Mouse (Mus musculus) cerebellum, postnatal 14 days (tissue): ENCODE data around the gene Ltb4r2.

Experiments used
- DNase-seq, 2 experiments: peaks; one replicate each; pipeline ENCODE4 v3.0.0; 2021; ENCODE audit warnings: mixed read lengths in 2 of 2

The Ltb4r2 gene

DNA sequence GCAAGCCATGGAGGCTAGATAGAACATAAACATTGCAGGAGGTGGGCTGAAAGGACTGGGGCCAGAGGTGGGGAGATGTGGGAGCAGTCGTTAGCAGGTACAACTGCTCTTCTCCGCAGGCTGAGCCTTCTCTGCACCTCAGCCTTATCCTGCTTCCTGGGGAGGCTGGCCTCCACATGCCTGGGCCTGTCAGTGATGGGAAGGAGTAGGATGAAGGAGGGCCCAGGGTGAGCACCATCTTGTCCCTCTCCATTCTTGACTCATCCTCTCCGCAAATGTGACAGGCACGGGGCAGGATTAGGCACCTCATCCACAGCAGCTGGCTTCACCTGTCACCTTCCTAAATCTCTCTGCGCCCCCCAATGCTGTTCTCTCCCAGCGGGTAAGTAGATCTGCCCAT, at the start of gene Ltb4r2:
Gene Ltb4r2, plus strand, starts transcription at position 266 of the 400 bp plus-strand sequence.
- no peak for DNase-seq

DNA sequence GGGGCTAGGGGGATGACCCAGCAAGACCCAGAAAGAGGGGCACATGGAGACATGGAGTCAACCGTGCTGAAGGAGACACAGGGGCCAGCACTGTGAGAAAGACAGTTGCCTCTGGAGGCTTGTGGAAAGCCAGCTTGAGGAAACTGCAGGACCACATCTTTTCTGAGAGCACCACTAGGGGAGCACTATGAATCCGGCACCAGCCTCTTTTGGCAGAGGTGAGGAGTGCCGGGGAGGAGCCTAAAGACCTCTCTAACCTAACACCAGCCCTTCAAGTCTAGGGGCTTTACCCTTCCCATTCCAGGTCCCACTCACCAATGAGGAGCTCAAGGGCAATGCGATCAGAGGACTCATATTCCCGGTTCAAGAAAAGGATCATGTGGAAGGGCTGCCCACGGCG, 49.4 kb upstream of the Ltb4r2 start:
- DNase-seq: no peak

DNA sequence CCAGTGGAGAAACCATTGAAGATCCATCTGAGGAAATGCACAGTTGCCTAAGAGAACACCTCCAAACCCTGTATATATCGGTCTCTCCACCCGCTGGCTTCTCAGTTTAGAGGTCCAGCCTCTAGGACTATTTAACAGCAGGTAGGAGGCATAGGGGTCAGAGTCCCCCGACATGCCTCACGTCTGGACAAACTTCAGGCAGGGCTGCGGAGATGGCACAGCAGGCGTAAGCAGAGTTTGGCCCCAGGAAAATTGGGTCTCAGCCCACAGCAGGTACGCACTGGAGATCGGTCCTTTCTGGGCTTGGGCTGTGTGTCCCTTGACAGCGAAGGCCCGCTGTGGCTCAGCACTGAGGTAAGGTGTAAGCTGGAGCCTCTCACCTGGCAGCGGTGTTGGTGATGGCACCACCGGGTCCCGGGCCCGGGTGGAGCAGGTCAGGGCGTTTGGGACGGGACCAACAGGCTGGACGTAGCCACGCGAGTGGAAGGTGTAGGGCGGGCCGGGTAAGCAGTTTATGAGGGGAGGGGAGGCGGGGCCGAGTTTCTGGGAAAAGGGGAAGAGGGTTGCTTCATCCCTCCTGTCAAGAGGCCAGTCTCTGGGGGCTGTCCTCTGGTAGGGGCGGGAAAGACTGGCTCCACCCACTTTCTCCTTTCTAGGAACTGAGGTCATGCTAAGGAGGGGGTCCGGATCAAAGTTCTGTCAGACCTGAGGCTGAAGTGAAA, 48.1 kb upstream of the Ltb4r2 start:
- DNase-seq: no peak

DNA sequence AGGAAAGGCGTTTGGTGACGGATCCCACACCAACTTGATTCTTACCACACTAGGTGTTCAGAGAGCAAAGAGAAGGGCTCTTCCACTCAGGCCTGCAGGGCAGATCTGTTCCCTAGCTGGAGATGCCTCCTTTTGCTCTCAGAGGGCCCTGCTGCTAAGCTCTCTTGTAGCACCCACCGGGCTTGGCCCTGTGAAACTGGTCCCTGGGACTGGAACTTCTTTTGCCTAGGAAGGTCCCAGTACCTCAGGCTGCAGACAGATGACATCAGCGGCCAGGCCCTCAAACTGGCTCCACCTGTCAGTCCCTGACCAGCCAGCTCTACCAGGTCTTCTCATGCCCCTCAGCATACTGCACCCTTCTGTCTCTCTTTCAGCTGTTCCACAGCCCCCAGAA, 47.5 kb upstream of the Ltb4r2 start, which contains the start of gene Tgm1:
Gene Tgm1, minus strand, starts transcription at position 198 of the 394 bp plus-strand sequence.
- no peak for DNase-seq

DNA sequence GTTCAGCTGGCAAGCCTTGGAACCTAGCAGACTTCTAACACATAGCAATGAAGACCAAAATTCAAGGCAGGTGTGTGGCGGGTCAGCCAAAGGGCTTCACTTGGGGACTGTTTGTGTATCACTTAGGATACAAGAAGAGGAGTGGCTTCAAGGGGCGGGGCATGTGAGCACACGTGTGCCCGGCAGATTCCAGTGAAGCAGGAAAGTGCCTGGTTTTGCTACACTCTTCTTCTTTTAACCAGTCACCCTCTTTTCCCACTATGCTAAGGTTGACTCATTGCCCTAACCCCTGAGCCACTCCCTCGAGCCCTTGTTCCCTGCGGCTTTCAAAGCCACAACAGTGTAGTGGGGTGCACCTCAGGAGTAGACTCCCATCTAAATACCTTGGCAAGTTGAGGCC, 46.3 kb upstream of the Ltb4r2 start:
- DNase-seq: no peak

DNA sequence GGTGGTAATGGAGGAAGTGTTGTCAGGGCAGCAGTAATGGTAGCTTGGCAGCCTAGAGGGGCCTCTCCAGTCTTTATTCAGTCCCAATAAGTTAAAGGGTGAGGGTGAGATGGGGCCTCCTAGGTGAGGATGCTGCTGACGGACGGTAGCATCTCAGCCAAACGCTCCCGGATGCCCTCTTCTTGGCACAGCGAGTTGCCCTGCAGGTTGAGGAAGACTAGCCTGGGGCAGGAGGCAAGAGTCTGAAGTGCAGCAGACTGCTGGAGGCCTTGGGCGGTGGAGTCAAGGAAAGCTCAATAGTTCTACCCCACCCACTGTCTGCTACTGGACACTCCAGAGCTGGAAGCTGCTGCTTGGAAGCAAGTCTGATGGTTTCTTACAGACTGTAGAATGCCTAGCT, 45.0 kb upstream of the Ltb4r2 start:
- no peak for DNase-seq

DNA sequence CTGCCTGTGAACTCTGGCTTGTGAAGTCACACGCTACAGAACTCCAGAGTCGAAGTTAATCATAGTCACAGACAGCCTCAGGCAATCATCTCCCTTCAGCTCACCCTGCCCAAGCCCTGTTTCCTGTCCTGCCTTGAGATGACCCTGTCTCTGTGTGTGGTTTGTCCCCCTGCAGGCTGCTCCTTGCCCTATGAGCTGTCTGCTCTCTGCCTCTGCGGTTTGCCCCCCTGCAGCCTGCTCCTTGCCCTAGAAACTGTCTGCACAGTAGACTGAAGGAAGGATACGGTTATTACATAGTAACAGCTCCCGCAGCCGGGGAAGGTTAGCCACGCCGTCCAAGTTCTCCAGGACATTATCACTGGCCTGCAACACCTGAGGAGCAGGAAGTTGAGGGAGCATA, 44.3 kb upstream of the Ltb4r2 start:
- no peak for DNase-seq

DNA sequence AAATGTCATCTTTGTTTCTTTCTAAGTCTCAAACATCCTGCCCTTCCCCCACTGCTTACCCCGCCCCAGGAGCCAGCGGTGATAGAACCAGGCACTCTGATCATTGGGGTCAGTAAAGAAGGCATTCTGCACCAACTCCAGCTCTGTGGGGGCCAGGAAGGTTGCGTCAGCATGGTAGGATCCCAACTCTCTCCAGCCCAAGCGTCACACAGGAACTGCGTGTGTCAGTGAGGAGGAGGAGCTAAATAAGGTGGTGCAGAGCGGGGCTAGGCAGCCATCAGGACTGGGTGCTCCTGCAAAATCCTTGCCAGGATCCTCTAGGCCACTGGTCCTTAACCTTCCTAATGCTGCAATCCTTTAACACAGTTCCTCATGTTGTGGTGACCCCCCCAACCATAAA, 41.5 kb upstream of the Ltb4r2 start:
- DNase-seq: no peak

DNA sequence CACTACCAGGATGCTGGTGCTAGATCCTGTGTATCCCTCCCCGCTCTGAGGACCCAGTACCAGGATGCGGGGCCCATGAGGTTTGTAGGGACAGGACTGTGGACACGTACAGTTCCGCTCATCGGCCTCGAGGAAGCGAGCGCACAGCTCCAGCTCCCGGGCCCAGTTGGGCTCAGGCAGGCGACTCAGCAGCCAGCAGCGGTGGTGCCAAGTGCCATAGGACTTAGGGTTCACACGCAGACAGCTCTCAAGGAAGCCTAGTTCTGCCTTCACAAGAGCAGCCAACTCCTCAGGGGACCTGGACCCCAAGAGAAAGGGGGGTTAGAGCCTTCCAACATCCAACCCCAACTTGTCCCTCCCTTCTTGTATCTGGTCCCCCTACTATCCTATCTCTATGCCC, 40.6 kb upstream of the Ltb4r2 start:
- no peak for DNase-seq

DNA sequence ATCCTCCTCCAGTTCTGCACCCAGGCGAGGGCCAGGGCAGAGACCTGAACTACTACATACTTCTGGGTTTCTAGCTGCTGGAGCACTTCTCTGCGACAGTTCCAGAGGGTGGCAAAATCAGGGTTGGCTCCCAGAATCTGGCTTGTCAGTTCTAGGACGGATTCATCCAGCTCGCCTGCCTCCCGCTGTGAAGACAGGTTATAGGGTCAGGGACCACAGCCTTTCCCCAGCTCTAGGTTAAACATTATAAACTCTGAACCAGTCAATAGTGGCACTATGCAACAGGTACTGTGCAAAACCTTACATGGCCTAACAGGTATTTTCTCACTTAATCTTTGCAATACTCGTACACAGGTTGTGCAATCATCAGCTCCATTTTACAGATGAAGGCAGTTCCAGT, 40.2 kb upstream of the Ltb4r2 start:
- peak; percentile 18 to 40 for DNase-seq

DNA sequence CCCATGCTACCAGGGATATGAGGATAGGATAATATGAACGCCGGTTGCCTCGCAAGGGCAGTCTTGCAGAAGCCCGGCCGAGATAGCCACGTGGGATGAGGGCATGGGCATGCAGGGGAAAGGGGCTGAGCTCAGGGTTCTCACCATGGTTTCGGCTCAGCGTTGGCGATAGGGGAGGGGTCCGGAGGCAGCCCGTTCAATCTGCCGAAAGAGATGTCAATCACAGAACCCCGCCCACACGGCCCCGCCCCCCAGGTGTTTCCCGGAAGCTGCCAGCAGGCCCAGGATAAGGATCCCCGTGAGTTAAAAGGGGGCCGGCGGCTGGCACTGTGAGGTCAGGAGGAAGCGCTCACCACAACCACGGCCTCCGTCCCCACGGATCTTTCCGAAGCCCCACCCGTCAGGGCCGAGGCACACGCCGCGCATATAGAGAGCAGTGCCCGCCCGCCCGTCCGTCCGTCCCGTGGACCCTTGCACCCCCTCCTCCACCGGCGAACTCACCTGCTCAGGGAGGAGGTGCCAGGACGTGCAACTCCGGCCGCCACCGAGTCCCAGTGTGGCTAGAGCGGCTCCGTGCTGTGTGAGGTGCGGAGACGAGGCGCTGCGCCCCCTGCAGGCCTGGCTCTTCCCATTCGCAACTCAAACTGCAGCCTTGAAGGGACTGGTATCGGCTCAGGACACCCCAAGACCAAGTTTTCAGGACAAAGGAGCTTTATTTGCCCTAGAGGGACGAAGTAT, 39.4 kb upstream of the Ltb4r2 start, which contains the start of gene Rabggta:
Gene Rabggta, minus strand, starts transcription at position 564 of the 738 bp plus-strand sequence.
- DNase-seq: peak; percentile 96 to 97

DNA sequence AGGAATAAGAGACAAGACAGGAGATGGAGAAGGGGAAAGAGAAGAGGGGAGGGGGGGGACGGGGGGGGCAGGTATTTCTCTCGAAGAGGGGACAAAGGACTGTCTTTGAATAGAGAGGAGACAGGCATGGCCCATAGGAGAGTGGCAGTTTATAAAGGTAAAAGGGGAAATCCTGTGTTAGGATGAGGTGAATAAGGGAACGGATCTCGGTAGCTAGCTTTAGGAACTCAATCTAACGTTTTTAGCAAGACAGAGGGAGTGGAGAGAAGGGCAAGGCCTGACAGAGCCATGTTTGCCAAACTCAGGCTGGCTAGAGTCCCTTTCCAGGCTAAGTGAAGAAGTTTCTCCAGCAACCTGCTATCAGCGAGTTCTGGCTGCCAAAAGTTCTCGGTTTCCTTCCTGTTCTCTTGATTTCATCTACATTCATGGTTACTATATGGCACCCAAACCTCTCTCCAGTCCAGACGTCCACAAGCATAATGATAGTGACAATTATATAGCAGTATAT, 38.7 kb upstream of the Ltb4r2 start:
- no peak for DNase-seq

DNA sequence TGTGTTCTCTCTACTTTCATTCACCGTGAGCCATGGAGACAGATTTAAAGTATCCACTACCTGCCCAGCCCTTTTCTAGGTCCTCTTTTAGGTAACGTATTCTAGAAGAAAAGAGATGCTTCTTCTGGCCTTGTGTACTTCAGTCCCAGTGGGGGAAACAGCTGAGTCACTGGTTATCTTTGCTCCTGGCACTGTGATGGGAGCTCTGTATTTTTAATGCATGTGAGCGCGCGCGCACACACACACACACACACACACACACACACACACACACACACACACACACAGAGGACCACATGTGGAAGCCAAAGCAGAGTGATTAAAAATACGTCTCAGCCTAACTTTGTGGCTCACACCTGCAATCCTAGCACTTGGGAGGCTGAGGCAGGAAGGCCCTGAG, 37.8 kb upstream of the Ltb4r2 start:
- DNase-seq: no peak

DNA sequence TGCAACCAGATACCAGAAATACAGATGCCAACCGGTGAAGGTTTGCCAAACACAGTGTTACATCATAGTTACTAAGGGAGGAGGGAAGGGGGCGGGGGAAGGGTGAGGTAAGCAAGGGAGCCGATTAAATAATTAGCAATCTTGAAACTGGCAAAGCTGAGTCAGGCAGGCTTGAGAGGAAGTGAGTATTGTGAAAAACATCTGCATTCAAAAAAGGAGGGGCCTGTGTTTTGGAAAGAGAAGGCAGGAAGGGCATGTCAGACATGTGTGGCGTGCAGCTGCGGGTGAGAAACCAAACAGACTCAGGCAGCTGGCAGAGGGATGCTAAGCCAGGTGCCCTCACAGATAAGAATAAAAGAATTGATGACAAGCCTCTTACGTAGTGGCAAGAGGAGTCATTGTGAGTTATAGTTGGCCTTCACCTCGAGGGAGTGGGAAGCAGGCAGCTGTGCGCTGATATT, 36.8 kb upstream of the Ltb4r2 start:
- no peak for DNase-seq

DNA sequence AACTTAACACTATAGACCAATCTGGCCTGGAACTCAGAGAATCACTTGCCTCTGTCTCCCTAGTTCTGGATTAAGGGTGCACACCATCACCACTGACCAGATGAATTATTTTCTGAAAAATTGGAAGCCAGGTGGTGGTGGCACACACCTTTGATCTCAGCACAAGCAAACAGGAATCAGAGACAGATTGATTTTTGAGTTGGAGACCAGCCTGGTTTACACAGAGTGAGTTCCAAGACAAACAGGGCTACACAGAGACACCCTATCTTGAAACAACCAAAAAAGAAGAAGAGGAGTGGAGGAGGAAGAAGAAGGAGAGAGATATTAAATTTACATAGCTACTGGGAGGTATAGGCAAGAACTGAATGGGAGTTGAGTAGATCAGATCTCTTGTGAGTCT, 35.0 kb upstream of the Ltb4r2 start:
- no peak for DNase-seq

DNA sequence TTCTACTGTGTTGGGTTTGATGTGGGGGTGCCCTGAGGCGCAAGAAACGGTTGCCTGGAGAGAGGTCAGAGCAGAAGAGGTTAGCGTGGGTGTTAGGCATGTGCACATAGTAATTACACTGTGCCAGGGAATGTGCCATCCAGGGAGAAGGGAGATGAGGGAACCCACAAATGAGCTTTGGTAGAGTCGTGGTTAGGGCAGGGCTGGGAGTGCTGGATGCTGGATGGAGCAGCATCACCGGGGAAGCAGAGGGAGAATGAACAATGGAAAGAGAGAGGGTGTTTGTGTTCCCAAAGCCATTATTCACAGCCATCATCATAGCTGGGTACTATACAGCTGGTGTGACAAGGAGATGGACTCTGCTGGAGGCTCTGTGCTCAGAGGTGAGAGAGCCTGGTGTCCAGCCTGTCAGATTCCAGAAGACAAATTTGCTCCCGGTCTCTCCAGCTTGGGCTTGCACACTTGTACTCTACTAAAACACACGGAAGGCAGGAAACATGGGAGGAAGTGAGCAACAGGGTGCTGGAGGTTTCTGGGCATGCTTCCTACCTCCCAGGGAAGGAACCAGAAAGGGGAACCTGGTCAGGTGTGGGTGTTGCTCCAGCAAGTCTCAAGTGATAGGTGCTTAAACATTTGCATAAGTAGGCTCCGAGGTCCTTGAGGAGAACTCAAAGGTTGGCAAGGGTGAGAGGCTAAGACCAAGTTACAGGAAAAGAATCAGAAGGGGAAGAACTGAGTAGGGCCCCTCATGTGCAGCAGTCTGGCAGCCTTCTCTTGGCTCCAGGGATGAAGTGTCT, 33.1 kb upstream of the Ltb4r2 start:
- no peak for DNase-seq

DNA sequence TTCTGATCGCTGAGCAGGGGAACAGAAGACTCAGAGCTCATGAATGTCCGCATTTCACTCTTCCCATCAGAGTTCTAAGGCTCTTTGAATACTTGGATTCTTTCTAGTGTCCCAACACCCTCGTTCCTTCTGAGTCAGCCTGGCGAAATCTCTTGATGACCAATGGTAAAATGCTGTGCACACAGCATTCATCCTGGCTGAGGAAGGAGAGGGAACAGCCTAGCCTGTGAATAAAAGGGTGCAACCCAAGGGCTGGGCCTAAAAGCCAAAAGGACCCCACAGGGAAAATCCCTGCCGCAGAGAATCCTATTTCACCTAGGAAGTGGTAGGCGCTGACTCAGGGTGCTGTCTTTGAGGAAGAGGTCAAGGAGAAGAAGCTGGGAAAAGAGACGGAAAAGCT, 31.1 kb upstream of the Ltb4r2 start:
- DNase-seq: no peak

DNA sequence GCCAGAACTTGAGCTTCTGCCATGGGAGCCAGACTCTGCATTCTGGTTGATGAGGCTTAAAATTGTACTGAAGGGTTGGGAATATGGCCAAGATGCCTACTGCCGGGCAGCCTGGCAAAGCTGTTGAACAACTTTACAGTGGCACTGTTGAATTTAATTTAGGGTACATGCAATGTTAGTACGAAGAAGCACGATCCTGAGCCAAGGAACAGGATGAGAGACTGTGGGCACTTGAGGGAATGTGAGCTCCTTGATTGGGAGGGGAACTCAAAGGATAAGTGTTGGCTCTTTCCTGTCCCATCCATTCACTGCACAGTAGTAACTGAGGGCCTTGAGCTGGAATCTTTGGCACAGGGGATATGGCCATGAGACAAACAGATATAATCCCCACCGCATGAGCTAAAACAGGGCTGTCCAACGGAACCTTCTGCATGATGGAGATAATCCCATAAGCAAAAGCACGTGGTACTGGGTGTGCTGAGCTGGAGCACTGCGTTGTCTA, 30.6 kb upstream of the Ltb4r2 start:
- DNase-seq: peak; percentile 54 to 65

DNA sequence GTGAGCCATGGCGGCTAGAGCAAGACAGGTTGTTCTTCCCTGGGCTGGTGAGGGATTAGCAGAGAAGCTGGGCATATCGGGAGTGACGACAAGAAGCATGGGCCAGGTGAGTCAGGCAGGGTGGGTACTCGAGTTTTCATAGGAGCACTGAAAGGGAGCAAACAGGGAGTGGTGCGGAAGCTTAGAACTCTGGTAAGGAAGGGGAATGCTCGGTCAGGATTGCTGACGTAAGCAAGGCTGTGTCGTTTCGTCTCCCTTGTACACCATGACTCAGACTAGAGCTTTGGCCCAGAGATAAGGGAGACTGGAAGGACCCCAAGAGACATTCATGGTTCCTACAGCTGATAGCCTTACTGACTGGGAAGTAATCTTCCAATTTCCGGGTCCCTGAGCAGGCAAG, 27.3 kb upstream of the Ltb4r2 start:
- no peak for DNase-seq

DNA sequence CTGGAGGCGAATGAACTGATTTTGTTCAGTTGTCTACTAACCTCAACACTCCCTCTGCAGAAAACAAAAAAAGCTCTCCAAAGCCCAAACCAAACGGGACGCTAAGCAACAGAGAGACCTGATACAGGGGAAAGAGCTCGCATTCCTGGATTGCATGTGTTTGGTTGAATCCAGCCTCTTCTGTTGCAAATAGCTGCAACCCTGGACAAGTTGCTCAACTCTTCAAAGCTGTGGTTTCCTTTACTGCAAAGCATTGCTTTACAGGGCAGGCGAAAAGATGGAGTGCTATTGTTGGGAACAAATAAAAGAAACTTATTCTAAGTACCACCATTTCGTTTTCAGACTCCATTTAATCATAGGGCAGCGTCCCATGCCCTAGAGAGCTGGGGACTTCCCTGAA, 26.4 kb upstream of the Ltb4r2 start:
- DNase-seq: no peak

DNA sequence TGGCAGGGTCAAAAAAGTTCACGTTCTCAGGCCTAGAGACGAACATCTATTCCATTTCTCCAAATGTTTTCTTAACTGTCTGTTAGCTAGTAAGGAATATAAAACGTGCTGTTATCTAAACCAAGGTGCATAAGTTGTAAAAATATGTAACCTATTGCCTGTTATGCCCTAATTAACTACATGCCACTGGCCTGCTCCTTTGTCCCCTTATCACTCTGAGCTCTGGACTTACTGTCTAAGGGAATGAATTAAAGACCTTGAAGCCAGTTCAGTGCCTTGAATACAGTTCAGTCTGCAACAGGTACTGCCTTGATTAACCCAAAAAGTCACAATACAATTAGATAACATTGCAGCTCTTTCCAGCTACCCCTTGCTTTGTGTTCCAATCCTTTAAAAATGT, 25.9 kb upstream of the Ltb4r2 start:
- no peak for DNase-seq

DNA sequence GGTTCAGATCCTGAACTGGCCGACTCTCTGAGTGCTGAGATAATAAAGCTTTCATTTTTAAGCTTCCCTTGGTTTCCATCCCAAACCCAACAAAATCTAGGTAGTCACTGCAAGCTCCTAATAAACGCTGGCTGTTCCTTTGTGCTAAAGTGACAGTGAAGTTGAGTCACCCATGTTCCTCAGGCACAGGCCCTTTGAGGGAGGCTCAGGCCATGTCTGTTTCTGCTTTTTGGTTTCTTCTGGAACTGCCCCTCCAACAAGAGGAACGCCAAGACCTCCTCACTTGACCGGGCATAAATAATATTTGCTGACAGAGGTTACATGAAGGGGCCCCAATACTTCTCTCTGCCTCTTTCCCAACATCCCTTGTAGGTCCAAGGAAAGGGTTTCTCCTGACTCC, 25.5 kb upstream of the Ltb4r2 start:
- no peak for DNase-seq

DNA sequence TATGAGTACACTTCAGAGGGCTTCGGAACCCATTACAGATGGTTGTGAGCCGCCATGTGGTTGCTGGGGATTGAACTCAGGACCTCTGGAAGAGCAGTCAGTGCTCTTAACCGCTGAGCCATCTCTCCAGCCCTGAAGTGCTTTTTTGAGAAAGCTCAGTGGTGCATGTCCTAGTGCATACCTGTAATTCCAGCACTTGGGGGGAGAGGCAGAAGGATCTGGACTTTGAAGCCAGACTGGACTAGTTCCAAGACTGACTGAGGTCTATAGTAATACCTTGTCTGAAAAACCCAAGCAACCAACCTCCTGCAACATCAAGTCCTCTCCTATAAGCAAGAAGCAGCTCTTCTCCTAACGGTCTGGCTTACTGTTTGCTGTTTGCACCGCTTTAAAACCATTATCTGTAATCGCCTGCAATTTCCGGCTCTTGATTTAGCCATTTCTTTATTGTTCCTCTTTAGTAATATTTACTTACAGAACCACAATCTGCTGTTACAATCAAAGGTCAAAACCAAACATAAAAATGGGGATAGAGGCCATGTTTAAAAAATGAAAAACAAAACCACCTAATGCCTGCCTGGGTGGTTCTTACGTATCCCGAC, 24.0 kb upstream of the Ltb4r2 start:
- no peak for DNase-seq
